Mouse (Mus musculus) hematopoietic stem cell, adult 5-6 weeks (primary cell): ENCODE measurements around the gene Usp35. TPM values are rescaled to one million over a fixed set of nuclear protein-coding genes. Genes with fewer than 3 reads are reported as not detected.

Experiments used
- ATAC-seq, 2 experiments: fragments of 125-278 bp in 1 of 2; replicated peaks in 1 of 2; 2 replicates each; pipeline ENCODE4 v1.8.0; 2016 to 2017; ENCODE audit warnings: inconsistent platforms in 2 of 2, mild to moderate bottlenecking in 2 of 2, moderate number of reproducible peaks in 2 of 2, low read depth in 1 of 2, moderate TSS enrichment in 1 of 2; ENCODE audit not compliant: low FRiP score in 2 of 2, poor library complexity in 2 of 2, severe bottlenecking in 2 of 2, insufficient read depth in 1 of 2, low TSS enrichment in 1 of 2
- total RNA-seq: library from RNA; stranded (forward); fragments of 172-1452, 232-1000 nt; gene quantifications from 2 replicates; pipeline ENCODE4 v1.2.3, GENCODE M21; 2017

Usp35 gene
- total RNA-seq, 1 experiment from 2014 or later, result 0.84 TPM

DNA sequence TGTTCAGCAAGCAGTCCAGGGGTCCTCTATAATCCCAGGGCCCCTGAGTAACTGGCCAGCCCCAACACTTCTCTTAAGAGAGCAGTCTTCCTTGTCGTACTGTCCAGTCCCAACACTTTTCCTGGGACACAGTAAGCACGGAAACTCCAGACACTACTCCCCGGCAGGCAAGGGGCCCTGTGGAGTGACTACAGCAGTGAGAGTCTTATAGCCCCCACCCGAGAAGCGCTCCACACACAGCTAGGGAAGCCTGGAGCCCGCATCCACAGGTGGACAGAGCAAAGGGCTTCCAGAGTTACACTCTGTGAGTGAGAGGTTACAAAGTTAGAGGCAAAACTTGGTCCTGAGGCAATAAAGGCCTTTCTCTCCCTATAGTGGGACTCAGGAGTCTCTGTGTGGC, 17.6 kb upstream of the Usp35 start:
- ATAC-seq, result no peak

DNA sequence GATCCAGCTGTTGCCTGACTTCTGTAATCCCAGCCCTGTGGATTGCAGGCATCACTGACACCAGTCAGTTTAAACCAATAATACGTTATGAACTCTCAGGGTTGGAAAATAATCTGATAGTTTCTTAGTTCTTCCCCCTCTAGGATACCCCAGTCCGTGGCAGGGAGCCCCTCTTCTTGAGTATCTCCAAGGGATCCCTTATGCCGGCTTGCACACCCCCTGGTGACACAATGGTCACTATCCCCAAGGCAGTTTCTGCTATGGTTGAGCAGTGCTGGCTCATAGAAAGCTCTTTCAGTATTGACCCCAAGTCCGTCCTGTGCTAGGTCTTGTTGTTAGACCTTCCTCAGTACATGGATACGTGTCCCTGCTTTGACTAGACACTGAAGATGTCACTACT, 17.0 kb upstream of the Usp35 start:
- no peak for ATAC-seq

DNA sequence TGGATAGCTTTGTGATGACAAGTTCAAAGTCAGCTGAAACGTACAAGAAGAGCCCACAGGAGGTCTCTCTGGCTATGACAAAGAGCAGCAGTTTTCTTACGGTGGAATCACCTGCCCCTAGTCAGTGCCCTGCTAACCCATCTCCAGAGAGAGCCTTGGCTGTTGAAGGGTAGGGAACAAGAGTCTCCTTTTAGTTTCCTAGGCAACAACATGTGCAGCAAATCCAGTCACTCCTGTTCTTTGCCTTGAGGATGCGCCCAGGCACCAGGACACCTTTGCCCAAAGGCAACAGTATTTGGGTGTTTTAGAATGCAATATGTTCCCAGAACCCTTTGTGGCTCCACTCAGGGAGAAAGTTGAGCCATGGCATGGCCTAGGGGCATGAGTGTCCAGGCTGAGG, 16.5 kb upstream of the Usp35 start:
- no peak for ATAC-seq

DNA sequence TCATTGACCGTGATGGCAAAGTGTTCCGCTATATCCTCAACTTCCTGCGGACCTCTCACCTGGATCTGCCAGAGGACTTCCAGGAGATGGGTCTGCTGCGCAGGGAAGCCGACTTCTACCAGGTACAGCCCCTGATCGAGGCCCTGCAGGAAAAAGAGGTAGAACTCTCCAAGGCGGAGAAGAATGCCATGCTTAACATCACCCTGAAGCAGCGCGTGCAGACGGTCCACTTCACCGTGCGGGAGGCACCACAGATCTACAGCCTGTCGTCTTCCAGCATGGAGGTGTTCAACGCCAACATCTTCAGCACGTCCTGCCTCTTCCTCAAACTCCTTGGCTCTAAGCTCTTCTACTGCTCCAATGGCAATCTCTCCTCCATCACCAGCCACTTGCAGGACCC, 15.6 kb upstream of the Usp35 start:
- ATAC-seq, result no peak

DNA sequence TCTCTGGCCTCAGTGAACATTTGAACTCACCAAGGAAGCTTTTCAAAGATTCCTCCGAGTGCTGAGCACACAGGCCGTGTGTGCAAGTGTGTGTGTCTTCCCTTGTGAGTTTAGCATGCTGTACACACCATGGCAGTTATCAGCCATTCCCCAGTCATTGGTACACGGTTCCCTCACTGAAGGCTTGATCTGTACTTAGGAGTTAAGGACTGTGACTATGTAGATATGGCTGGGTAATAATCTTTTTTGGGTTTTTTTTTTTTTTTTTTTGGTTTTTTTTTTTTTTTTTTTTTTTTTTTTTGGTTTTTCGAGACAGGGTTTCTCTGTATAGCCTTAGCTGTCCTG, 15.0 kb upstream of the Usp35 start:
- no peak for ATAC-seq

DNA sequence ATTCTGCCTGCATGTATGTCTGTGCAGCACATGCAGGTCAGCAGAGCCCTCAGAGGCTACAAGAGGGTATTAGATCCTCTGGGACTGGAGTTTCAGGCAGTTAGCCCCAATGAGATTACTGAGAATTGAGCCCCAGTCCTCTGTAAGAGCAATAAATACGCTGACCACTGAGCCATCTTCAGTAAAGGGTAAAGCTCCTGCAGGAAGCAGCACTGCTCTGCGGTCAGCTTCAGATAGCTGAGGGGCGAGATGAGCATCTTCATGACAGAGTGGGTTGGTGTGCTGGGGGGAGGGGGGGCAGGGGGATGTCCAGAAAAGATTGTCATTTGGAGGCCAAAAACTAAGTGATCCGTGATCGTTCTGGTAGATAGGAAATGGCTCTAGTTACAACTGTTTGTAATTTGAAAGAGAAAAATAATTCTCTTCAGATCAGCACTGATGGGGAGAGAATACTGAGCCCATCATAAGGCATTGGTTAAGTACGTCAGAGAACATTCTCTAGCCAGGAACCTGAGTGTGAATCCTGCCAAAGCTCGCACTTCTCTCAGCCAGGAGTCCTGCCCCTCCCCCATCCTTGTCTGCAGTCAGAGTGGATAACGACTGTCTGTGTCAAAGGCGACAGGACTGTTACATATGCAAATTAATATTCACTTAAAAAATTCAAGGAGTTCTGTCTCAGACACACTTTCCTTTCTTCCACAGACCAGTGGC, 14.4 kb upstream of the Usp35 start:
- ATAC-seq, result no peak

DNA sequence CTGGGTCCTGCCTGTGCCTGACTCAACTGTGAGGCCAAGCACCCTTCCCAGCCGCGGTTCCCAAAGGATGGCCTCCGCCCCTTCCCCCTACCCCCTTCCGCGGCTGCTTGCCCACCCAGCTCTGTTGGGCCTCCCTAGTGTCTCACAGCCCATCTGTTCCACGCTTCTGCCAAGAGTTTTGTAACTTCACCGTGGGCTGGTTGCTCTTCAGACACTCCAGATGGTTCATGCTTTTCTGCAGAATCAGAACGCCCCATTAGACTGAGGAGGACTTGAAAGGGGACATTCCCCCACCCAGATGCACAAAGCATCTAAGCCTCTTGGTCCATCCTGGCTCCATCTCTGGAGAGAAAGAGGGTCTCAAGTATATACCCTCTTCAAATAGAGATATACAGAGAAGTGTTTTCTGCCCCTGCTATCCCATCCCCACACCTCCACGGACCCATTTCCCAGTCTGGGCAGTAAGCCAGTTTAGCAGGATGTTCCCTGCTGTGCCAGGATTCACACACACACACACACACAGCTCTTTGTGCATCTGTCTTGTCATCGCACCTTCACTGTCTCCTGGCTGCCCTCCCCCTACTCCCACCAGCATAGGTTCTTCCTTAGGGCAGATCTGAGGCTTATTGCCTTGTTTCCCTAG, 13.5 kb upstream of the Usp35 start:
- no peak for ATAC-seq

DNA sequence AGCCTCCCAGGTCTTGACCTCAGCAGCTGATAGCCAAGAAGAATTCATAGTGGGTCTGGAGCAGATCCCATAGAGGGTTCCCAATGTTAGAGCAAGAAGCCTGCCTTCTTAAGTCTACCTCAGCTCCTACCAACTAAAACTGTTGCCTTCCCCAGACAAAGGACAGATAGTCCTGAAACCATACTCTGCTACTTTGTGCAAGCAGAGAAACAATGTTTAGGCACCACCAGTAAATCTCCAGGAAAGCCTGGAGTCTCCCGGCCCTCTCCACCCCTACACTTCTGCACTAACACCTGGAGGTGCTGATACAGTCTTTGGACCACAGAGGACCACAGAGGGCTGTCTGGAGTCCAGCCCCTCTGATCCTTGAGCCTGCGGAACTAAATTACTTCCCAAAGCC, 12.8 kb upstream of the Usp35 start:
- ATAC-seq, result no peak

DNA sequence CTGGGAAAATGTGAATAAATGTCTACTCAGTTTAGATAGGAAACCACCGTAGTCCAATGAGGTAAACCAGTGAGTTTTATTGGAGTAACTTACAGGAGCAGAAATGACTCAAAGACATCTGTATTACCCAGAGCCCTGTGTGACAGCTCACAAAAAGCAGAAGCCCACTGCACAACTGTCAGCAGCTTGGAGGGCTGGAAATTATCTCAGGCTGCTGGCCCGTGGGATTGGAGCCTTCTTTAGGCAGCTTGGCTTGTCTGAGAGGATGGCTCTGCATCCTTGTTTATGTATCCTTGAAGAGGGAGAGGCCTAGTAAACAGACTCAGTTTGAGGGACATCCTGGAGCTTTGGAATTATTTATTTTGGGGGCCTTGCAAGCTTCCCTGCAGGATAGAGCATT, 11.1 kb upstream of the Usp35 start:
- no peak for ATAC-seq

DNA sequence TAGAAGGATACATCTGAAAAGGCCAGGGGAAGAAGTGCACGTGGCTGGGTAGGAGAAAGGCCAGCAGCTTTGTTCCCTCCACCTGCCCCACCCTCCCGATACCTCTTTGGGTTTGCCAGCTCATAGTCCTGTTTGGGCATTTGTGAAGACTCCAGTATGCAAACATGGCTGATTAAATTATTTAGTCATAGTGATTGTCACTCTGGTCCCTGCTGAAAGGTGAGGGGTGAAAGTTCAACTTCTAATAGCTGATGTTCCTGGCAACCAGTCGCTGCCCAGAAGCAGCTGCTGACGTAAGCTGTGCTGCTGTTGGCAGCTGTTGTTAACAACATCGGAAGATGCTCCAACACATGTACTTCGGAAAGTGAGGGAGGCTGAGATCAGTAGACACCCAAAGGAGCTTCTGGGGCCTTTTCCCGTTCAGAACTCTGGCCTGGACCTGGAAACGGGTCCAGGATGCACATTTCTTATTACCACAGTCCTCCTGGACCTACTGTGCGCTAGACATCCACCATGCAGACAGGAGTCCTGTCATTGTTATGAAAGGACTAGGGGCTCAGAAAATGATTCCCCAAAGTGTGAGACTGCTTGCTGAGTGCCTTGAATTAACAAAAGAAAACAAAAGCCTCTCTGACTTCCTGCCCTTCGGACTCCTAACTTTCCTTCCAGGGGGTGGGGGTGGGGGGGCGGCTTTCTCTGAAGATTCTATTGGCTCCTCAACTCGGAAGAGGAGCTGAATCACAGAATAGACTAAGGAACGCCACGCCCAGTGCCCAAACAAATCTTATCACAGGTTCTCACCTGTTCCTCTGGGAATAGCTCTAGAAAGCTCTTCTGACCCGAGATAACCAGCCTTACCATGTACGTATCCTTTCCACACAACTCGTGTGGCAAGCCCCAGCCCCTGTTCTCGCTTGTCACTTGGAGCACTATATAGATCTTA, 9.4 kb upstream of the Usp35 start:
- no peak for ATAC-seq

DNA sequence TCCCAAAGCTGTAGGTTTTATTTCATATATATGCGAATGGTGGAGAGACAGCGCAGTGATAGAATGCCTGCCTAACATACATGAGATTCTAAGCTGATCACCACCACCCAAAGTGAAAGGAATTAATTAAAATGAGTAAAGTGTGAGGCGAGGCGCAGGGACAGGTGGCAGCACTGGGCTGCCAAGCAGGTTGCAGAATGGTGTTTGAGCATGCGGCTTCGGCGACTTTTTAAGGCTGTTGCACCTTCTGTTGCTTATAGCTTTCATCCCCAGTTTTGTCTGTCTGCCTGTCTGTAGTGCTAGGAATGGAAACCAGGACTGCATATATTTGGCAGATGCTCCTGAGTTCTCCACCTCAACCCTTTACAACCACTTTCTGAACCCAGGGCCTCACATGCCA, 7.8 kb upstream of the Usp35 start:
- ATAC-seq, result no peak

DNA sequence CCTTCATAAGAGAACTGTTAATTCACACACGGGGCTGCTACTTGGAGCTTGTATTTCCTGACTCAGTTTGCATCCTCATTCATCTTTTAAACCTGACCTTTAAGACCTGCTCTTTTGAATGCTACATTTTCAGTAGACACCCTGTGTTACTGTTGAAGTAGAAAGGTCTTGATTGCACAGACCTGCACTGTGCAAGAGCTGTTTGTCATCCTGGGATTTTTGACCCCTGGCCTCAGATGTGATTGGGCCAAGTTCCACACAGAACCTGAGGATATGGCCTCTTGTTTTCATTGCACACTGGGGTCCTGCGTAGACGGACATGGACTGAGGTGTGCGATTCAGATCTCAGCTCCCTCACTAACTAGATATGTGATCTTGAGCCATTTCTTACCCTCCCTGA, 6.8 kb upstream of the Usp35 start:
- no peak for ATAC-seq

DNA sequence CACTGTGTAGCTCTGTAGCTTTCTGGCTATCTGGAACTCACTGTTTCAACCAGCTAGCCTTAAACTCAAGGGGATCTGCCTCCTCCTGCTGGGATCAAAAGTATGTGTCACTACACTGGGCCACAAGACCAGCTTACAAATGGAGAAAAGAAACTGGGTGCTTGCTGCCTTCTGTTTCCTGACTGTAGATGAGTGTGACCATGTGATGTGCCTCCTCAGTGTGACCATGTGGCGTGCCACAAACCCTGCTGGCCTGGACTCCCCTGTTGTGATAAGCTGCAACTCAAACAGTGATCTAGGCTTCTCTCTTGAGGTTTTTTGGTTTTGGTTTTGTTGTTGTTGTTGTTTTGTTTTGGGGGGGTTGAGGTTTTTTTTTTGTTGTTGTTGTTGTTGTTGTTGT, 4.9 kb upstream of the Usp35 start:
- peak; percentile 36 to 50 for ATAC-seq

DNA sequence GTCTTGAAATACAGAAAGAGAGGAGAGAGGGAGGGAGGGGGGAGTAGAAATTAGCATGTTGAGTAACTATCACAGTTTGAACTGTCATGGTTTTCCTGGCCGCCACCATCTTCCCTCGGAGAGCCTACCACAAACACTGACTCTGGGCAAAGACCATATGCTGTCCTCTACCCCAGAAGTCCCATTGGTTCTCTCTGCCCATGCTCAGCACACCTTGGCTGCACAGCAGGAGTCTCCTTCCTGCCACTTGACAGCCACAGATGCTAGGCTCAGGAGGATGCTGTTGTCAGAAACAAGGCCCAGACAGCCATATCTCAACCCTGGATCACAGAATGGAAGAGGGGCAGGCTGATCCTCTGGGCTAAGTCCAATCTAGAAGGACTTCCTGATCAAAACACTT, 2.6 kb upstream of the Usp35 start:
- ATAC-seq, result no peak

DNA sequence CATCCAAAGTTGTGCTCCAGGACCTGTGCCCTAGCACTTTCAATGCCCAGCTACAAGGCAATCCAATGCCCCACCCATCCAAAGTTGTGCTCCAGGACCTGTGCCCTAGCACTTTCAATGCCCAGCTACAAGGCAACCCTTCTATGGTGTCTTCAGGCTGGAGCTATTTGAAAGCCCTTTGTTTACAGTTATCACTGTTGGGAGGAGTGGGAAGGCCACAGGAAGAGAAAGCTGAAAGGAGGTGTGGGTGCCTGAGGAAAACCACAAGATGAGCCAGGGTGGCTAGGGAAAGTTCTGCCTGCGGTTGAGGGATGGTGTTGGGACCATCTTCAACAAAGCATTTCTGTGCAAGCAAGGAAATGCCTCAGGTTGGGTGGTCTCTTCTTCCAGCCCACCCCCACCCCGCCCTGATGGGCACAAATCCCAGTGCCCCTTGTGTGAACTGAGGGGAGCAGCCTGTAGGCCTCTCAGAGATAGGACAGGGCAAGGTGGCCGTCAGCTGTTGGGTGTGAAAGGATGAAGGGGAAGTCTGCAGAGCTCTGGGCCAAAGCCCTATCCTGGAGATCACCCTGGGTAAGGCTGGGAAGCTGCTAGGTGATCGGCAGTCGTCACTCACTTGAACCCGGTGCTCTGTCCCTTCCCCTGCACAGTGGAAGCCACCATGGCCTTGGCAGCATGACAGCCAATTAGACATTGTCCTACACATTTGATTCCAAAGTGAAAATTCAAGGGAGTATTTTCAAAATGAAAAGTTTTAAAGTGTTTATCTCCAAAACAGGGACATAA, 1.5 kb upstream of the Usp35 start:
- ATAC-seq, result no peak

DNA sequence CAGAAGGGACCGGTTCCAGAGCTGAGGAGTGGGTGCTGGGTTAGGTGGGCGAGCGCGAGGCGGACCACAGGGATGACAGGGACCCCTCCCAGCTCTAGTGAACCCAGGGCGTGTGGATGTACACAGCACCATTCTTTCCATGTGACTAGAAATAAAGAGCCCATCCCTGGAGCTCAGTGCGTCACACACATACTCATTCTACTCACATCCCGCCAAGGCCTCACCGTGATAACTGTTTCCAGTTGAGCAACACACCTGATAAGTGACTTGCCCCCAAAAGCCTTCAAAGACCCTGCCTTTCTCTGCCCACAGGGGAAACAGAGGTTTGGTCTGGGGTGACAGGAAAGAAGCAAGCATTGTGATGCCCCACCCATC, 834 bp upstream of the Usp35 start:
- no peak for ATAC-seq

DNA sequence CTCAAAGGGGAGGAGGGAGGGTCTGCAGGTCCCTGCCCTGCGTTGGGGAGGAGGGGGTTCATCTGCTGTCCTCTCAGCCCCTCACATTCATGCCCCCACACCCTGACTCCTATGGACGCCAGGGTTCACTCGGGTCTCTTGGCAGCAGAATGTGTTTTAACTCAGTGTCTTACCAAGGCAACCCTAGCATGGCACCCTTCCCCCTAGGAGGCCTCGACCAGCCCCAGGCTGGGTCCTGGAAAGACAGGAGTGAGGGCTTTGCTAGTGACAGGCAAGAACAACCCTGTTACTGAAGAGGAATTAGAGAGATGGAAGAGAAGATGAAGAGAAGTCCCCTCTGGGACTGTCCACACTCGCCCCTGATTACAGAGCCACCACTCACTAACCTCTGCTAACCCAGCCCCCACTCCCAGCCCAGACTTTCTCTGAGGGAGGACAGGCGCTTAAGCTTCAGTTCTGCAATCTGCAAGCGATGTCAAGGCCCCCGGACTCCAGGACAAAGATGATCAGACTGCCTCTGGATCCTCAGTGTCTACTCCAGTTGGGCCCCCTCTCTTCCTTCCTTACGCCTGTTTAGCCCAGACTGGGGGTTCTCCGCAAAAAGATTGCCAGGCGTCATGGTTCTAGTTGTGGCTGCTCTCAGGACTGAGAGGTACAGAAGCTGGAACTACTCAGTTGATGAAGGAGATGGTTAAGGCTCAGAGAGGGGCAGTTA, 732 bp downstream of the Usp35 start:
- no peak for ATAC-seq
